10 mouse cellular contexts compared by ENCODE assay signal in the genomic region with DNA sequence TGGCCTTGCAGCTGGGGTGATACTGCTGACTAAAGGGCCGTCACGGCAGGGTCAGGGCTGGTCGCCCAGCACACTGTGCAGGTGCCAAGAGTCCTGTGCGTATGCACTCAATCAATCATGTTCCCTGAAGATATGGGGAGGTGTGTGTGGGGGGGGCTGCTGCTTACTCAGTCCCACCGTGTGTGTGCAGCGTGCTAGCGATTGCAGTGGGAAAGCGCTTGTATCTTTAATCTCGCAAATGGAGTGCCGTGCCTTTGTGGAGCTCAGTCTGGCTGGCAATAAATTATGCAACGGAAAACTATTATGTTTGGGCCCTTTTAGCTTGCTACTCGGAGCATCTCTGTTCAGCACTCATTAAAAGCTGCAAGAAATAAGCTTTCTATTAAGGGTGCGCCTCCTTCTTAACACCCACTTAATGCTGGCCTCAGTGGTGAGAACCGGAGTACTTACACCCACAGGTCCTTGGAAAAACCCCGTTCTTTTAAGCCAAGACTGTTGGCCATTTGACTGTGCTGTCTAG. TPM values are rescaled to one million over a fixed set of nuclear protein-coding genes. Genes with fewer than 3 reads are reported as not detected.
DNase-seq lines count a peak whose midpoint lies in the region; ATAC-seq and TF ChIP-seq lines count a peak whose summit lies in the region.
"Had no signal": no experiment of that assay in that cellular context is flagged by ENCODE, and none has a peak within 500 bp of the region (broad histone marks: within the 10 kb centered on the region; RNA-seq: fewer than 3 reads in every experiment).

No protein-coding gene starts in this region.

- no peaks in the 10 kb centered on the region for H3K36me3 ChIP-seq in heart, embryonic 11.5 days (ENCODE audit: control insufficient read depth, insufficient read depth, low read length)
- no peaks in the 10 kb centered on the region for H3K36me3 ChIP-seq in forebrain, postnatal 0 days (ENCODE audit: insufficient read depth)
- H3K36me3 ChIP-seq in midbrain, embryonic 12.5 days, result no peaks in the 10 kb centered on the region

- H3K4me3 ChIP-seq in heart, embryonic 11.5 days (ENCODE audit: low read depth, low read length), result no peak overlapping the region
- no peak overlapping the region for H3K4me3 ChIP-seq in forebrain, postnatal 0 days (ENCODE audit: low read depth, low read length)
- no peak overlapping the region for H3K4me3 ChIP-seq in midbrain, embryonic 12.5 days
- H3K4me3 ChIP-seq: erythroblast, embryonic 14.5 days had no signal

- peaks cover 3% of the 10 kb centered on the region; the same call in 1 of the 2 replicates for H3K4me1 ChIP-seq in heart, embryonic 11.5 days (ENCODE audit: control insufficient read depth, insufficient read depth, low read length)
- H3K4me1 ChIP-seq in forebrain, postnatal 0 days (ENCODE audit: insufficient read depth), result 0 out of 2 replicates have a peak, but pooled peaks cover 4% of the 10 kb centered on the region
- H3K4me1 ChIP-seq in midbrain, embryonic 12.5 days, result peaks cover 18% of the 10 kb centered on the region

- 50% methylated on average over 15 of the region's 15 CpGs for WGBS in heart, embryonic 11.5 days (ENCODE audit: insufficient replicate concordance)
- 12% methylated on average over 15 of the region's 15 CpGs for WGBS in forebrain, postnatal 0 days
- WGBS in midbrain, embryonic 12.5 days, result 37% methylated on average over 15 of the region's 15 CpGs

- no peak overlapping the region for H3K4me2 ChIP-seq in heart, embryonic 11.5 days
- H3K4me2 ChIP-seq in forebrain, postnatal 0 days (ENCODE audit: low read depth), result peak overlapping the region; percentile 29
- H3K4me2 ChIP-seq in midbrain, embryonic 12.5 days (replicated peaks), result 0 out of 2 replicates have a peak overlapping the region, but pooled peaks have one; percentile 16

- H3K27me3 ChIP-seq in heart, embryonic 11.5 days (ENCODE audit: control insufficient read depth, insufficient read depth, low read length), result no peaks in the 10 kb centered on the region
- no peaks in the 10 kb centered on the region for H3K27me3 ChIP-seq in forebrain, postnatal 0 days (ENCODE audit: insufficient read depth, low read length)
- H3K27me3 ChIP-seq in midbrain, embryonic 12.5 days, result 0 out of 2 replicates have a peak, but pooled peaks cover 2% of the 10 kb centered on the region
- H3K27me3 ChIP-seq: CH12.LX had no signal

- ATAC-seq in heart, embryonic 11.5 days (replicated peaks; ENCODE audit: insufficient number of reproducible peaks, low FRiP score, low TSS enrichment), result no peak
- ATAC-seq in forebrain, postnatal 0 days, result peak; percentile 54
- peak; percentile 58 for ATAC-seq in midbrain, embryonic 12.5 days (ENCODE audit: low FRiP score, low read depth)
- ATAC-seq in erythroid progenitor cell, adult 5-6 weeks (replicated peaks; ENCODE audit: low FRiP score, poor library complexity, severe bottlenecking), result no peak

- no peak for TF ChIP-seq CTCF in forebrain, postnatal 0 days (IDR thresholded peaks at IDR 0.05; ENCODE audit: low read depth)

- no peak overlapping the region for H3K9ac ChIP-seq in heart, embryonic 11.5 days (ENCODE audit: low read depth, low read length)
- no peak overlapping the region for H3K9ac ChIP-seq in forebrain, postnatal 0 days
- H3K9ac ChIP-seq in midbrain, embryonic 12.5 days (replicated peaks), result 0 out of 2 replicates have a peak overlapping the region, but pooled peaks have one; percentile 16

- DNase-seq in heart, adult 11 months, result peak; percentile 92
- DNase-seq in adrenal gland, adult 8-10 months, result peak; percentile 59
- DNase-seq in forebrain, postnatal 0 days, result peak; percentile 24
- no peak for DNase-seq in right cerebral cortex, postnatal 36 days (ENCODE audit: low spot score in 2 of 2)
- DNase-seq in right cerebral cortex, adult 2 months (ENCODE audit: low spot score in 2 of 2), result no peak

- H3K9me3 ChIP-seq in heart, embryonic 11.5 days (replicated peaks; ENCODE audit: control insufficient read depth, low read length), result no peaks in the 10 kb centered on the region
- H3K9me3 ChIP-seq in forebrain, postnatal 0 days (ENCODE audit: low read length), result no peaks in the 10 kb centered on the region
- H3K9me3 ChIP-seq in midbrain, embryonic 12.5 days, result no peaks in the 10 kb centered on the region

- H3K27ac ChIP-seq in heart, embryonic 11.5 days (ENCODE audit: low read depth, low read length), result no peak overlapping the region
- no peak overlapping the region for H3K27ac ChIP-seq in forebrain, postnatal 0 days (ENCODE audit: low read depth, low read length)
- H3K27ac ChIP-seq in midbrain, embryonic 12.5 days (replicated peaks), result peak overlapping the region; percentile 31; the same call in 1 of the 2 replicates

RNA-seq across cellular contexts. Expression of gene Sh3pxd2a, which starts 8.7 kb away (rescaled TPM):
- polyA plus RNA-seq in heart, embryonic 11.5 days (2014; fragmentation: Nextera tagmentation; extraction: Ambion mirVana), result 6.9 and 10.1 TPM in 2 replicates
- 10 to 100 TPM; 26.9 to 54.9 (median 36.4) TPM for total RNA-seq in adrenal gland, adult 8-10 months (2022)
- 16.1 and 20.8 TPM in 2 replicates for total RNA-seq in forebrain, postnatal 0 days (2014; rRNA removed)
- polyA plus RNA-seq in forebrain, postnatal 0 days (2015; fragmentation: Nextera tagmentation; extraction: Ambion mirVana), result 0.98 and 1.2 TPM in 2 replicates
- polyA plus RNA-seq in midbrain, embryonic 12.5 days (2016; fragmentation: Nextera tagmentation; extraction: Ambion mirVana), result 2.9 and 3.2 TPM in 2 replicates
- 3.2 and 6.3 TPM in 2 replicates for total RNA-seq in erythroid progenitor cell, adult 5-6 weeks (2015; ENCODE audit: low replicate concordance)
- total RNA-seq in erythroid progenitor cell, adult 5-6 weeks (2017; ENCODE audit: low replicate concordance), result 1.0 and 1.1 TPM in 2 replicates

Comparison
In these comparisons a context has a peak if more than half of its experiments do, and no peak if none do; other contexts are left out.
1. DNase-seq: peak in heart, adult 11 months (single experiment), adrenal gland, adult 8-10 months (single experiment) and forebrain, postnatal 0 days (single experiment); none in right cerebral cortex, postnatal 36 days (0 of 2) and right cerebral cortex, adult 2 months (0 of 2).
2. ATAC-seq: peak in forebrain, postnatal 0 days (single experiment) and midbrain, embryonic 12.5 days (single experiment); none in heart, embryonic 11.5 days (single experiment) and erythroid progenitor cell, adult 5-6 weeks (single experiment).